Mouse (Mus musculus) CD4-positive, CD25-positive, alpha-beta regulatory T cell, adult 4 months (primary cell): Measurements from ENCODE around the gene Catsperb. TPM values are rescaled to one million over a fixed set of nuclear protein-coding genes. Genes with fewer than 3 reads are reported as not detected.
"Not testable (repeated sequence)": the region's sequence is repeated elsewhere in the genome, so short reads cannot be mapped to it uniquely, and the experiment has no call there.

Experiments used
- ATAC-seq: one replicate; pipeline ENCODE4 v1.8.0; 2017
- polyA plus RNA-seq, 2 experiments: library from polyadenylated mRNA; unstranded; fragments of 100-300 nt; shearing (Covaris generic); gene quantifications; one replicate each; pipeline ENCODE4 v1.2.1; 2017

The Catsperb gene
- polyA plus RNA-seq = not detected

DNA sequence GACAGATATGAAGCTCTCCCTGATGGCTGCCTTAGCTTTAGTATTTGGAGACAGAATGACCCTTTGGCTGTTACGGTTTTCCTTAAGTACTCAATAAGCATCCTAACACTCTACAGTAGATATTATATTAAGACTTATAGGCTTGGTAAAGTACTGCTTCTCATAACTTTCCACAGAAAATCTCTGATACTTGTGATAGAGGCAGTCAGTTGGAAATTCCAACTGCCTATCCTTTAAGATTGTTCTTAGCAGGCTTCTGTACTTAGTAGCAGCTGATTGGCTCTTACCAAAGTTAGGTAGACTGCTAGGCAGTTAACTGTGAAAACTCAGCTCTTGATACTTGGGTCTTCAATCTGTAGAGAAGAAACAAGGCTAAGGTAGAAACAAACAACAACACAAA is at the start of gene Catsperb:
TSS of gene Catsperb (plus strand) at position 301 of the 400 bp plus-strand sequence.
- ATAC-seq = not testable (repeated sequence)

DNA sequence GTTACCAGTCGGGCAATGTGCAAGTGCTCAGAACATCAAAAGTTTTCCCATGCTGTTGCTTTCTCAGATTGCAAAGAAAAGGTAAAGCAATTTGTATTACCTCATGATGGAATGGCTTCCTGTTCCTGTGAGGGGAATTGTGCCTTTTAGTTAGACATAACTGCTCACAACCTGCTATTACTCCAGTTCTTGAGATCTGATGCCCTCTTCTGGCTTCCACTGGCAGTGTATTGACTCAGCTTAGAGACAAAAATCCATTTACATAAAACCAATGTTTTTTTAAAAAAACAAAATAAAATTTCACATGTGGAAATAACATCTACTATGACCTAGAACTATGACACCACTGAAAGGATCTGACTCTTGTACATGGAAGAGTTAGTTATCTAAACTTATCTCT is 43.0 kb upstream of the Catsperb start:
- not testable (repeated sequence) for ATAC-seq

DNA sequence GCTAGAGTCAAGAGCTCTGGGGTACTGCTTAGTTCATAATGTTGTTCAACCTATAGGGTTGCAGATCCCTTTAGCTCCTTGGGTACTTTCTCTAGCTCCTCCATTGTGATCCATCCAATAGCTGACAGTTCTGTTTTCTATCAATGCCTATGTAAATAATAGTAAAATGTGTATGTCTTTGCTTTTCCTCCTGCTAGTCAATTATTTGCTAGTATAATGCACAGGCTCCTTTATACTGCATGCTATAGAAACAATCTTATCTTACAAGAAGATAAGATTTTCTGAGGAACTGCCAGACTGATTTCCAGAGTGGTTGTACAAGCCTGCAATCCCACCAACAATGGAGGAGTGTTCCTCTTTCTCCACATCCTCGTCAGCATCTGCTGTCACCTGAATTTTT is 23.0 kb upstream of the Catsperb start:
- not testable (repeated sequence) for ATAC-seq

DNA sequence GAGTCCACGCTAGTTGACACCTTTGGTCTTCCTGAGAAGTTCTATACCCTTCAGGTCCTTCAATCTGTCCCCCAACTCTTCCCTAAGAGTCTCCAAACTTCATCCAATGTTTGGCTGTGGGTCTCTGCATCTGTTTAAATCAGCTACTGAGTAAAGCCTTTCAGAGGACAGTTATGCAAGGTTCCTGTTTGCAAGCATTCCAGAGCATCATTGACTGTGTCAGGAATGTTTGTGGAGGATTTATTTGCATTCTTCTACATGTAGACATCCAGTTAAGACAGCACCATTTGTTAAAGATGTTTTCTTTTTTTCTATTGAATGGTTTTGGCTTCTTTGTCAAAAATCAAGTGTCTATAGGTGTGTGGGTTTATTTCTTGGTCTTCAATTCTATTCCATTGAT is 21.7 kb downstream of the Catsperb start:
- ATAC-seq = no peak

DNA sequence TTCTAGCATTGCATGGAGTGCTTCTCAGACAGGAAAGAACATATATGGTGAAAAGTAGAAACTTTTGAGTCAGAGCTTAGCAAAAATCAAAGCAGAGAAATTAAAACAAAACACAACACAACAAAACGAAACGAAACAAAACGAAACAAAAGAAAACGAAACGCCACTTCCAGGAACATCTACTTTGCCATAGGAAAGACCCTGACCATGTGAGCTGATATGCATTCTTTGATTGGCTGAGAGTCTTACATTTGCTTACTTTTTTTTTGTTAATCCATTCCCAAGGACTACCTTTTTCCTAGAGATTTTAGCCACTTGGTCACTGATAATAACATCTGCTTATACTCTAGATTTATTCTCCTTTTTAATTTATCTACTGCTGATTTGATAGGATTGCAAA is 57.6 kb downstream of the Catsperb start:
- ATAC-seq = no peak

DNA sequence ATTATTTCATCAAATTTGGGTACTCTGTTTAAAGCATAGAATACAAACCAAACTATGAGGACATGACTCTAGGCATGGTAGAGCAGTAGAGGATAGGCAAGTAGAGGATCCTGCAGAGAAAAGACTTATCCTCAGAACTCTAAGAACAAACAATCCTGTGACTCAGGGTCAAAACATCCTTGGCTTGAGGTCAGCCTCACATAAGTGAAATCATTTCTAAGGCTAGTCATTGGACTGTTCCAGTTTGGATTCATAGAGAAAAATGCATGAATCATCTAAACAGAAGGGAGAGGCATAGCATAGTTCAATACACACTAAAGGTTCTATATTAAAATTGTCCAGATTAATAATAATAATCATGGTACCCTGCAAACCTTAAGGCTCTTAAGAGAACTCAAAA is 79.1 kb downstream of the Catsperb start:
- no peak for ATAC-seq

DNA sequence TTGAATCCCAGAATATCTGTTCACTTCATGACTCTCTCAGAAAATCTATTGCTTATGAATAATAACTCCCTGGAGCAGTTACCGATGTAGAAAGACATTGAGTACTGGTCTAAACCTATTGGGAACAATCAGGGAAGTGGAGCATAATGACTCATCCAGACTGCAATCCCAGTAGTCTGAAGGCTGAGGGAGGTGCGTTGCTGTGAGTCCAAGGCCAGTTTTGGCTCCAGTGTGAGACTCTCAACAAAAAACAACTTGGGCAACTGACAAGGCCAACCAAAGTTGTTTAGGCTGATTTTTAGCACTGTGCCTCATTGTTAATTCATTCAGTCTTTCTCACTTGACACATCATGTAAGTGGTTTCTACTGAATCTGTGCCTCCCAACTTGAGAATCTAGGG is 106.9 kb downstream of the Catsperb start:
- ATAC-seq = not testable (repeated sequence)

DNA sequence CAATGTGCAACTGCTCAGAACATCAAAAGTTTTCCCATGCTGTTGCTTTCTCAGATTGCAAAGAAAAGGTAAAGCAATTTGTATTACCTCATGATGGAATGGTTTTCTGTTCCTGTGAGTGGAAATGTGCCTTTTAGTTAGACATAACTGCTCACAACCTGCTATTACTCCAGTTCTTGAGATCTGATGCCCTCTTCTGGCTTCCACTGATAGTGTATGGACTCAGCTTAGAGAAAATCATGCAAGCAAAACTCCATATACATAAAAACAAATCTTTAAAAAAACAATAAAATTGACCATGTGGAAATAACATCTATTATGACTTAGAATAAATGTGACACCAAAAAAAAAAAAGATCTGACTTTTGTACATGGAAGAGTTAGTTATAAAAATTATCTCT is 202.2 kb downstream of the Catsperb start:
- not testable (repeated sequence) for ATAC-seq

DNA sequence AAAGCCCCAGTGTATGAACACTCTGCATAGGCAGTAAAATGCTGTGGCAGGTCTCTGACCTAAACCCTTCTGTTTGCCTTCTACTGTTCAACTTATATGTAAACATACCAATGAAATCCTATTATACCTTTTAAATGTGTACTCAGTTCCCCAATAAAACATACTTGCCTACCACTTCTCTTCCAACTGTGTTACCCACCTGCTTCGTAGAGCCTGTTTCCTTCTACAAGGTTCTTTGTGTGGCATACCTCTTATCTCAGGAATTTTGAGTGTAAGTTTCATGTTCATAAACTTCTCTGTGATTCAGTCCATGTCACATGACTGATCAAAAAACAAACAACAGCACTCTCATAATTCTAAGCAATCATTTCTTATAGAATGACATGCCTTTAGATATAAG is 228.7 kb downstream of the Catsperb start:
- no peak for ATAC-seq

DNA sequence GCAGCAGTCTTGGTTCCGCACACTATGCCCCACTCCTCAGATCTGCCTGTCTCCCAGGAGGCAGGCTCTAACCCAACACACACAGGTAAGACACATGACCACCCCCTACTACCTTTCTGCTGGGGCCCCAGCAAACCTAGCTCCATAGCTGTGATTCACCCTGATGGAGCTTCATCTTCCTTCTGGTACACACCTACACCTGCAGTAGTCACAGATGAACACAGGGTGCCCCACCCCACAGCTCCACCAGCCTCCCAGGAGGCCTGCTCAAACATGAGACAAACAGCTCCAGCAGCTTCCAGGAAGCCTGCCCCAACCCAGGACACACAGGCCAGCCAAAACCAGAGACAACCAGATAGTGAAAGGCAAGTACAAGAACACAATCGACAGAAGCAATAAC is 263.0 kb downstream of the Catsperb start:
- ATAC-seq = no peak
